Mouse (Mus musculus) cerebellum, adult 2 months (tissue): ENCODE data around the gene Sptlc2.

Source experiments
- CTCF ChIP-seq: fragments of 200-500 bp; IDR thresholded peaks from 2 replicates; pipeline ENCODE4 v1.5.1; 2011; ENCODE audit warnings: low read depth, mild to moderate bottlenecking, control low read depth, low read length, moderate library complexity, borderline replicate concordance; ENCODE audit not compliant: insufficient read depth
- POLR2A ChIP-seq: fragments of 200-500 bp; IDR thresholded peaks from 2 replicates; pipeline ENCODE4 v1.6.1; 2011; ENCODE audit warnings: low read length, control low read depth, borderline replicate concordance; ENCODE audit not compliant: insufficient read depth

- TF ChIP-seq CTCF = no peak
- TF ChIP-seq POLR2A = no peak
Measured at GRCm38 (mm10) chr12:87266827-87267603, 121.1 kb downstream of the Sptlc2 start.
